Mouse (Mus musculus) gastrocnemius, postnatal 25 days (tissue): Measurements from ENCODE around the gene Fap. TPM values are rescaled to one million over a fixed set of nuclear protein-coding genes. Genes with fewer than 3 reads are reported as not detected.

ENCODE experiments used
- DNase-seq: peaks from one replicate; pipeline ENCODE4 v3.0.0; 2022
- total RNA-seq, 2 experiments: library from RNA; stranded (reverse); gene quantifications; 1 replicate in 1 of 2; 2 replicates in 1 of 2; pipeline ENCODE4 v1.2.3; 2021

Fap gene
- total RNA-seq, 2 experiments from 2014 or later = 7.7 to 10.1 TPM

GRCm38 (mm10) chr2:62459241-62460174 lies 114.4 kb downstream of the Fap start:
- DNase-seq = no peak

GRCm38 (mm10) chr2:62458070-62458469 lies 115.8 kb downstream of the Fap start:
- no peak for DNase-seq

- no peak for DNase-seq
These were observed 118.9 kb downstream of the Fap start for GRCm38 (mm10) chr2:62454991-62455390.

- no peak for DNase-seq
These were observed 119.8 kb downstream of the Fap start for GRCm38 (mm10) chr2:62454033-62454432.

Other genes with a start within 250 kb of the Fap start
- 1 to 10 TPM; 4.5 to 7.0 TPM for gene Dpp4, start 161.8 kb downstream of the Fap start, total RNA-seq
- not detected for gene Gcg, start 90.4 kb downstream of the Fap start, total RNA-seq
- 1 to 10 TPM; 2.1 to 4.0 TPM for gene Ifih1, start 72.2 kb upstream of the Fap start, total RNA-seq
- gene Gca, start 90.2 kb upstream of the Fap start, total RNA-seq = 1 to 10 TPM; 2.9 to 3.4 TPM